Mouse (Mus musculus) stomach, postnatal 0 days (tissue): ENCODE measurements around the gene Fam149a. TPM values are rescaled to one million over a fixed set of nuclear protein-coding genes. Genes with fewer than 3 reads are reported as not detected.

Experiments
- ATAC-seq: fragments of 200-750 bp; cut with Nextera tagmentation; 2 replicates; pipeline ENCODE4 v1.8.0; 2017; ENCODE audit not compliant: low FRiP score, low TSS enrichment
- DNase-seq: peaks from one replicate; pipeline ENCODE4 v3.0.0-alpha.2; 2016; ENCODE audit warnings: low spot score
- H3K27ac ChIP-seq: fragments of 300-500 bp; sonication (generic); replicated peaks from 2 replicates; pipeline ENCODE4 v1.5.1; 2014; ENCODE audit warnings: mild to moderate bottlenecking, control low read depth
- H3K27me3 ChIP-seq: fragments of 300-500 bp; sonication (generic); 2 replicates; pipeline ENCODE4 v1.6.1; 2014; ENCODE audit warnings: low read length; ENCODE audit not compliant: control insufficient read depth, insufficient read depth
- H3K36me3 ChIP-seq: fragments of 300-500 bp; sonication (generic); 2 replicates; pipeline ENCODE4 v1.6.1; 2014; ENCODE audit warnings: low read length, mixed read lengths; ENCODE audit not compliant: control insufficient read depth, insufficient read depth
- H3K4me1 ChIP-seq: fragments of 300-500 bp; sonication (generic); replicated peaks from 2 replicates; pipeline ENCODE4 v1.6.1; 2014; ENCODE audit warnings: antibody characterized with exemption; ENCODE audit not compliant: control insufficient read depth, insufficient read depth
- H3K4me2 ChIP-seq: fragments of 300-500 bp; sonication (generic); replicated peaks from 2 replicates; pipeline ENCODE4 v1.6.1; 2014; ENCODE audit warnings: low read depth, mild to moderate bottlenecking, control low read depth, moderate library complexity
- H3K4me3 ChIP-seq: fragments of 300-500 bp; sonication (generic); 2 replicates; pipeline ENCODE4 v1.5.1; 2014; ENCODE audit warnings: low read depth, low read length, control low read depth
- H3K9ac ChIP-seq: fragments of 300-500 bp; sonication (generic); 2 replicates; pipeline ENCODE4 v1.6.1; 2014; ENCODE audit warnings: mild to moderate bottlenecking, low read length, control low read depth, mixed read lengths
- H3K9me3 ChIP-seq: fragments of 300-500 bp; sonication (generic); 2 replicates; pipeline ENCODE4 v1.6.1; 2016; ENCODE audit warnings: low read length; ENCODE audit not compliant: control insufficient read depth
- CTCF ChIP-seq: IDR thresholded peaks from 2 replicates; pipeline ENCODE4 v1.5.1; 2016; ENCODE audit warnings: antibody characterized with exemption, low read depth, mild to moderate bottlenecking, moderate library complexity
- EP300 ChIP-seq: optimal IDR thresholded peaks from 2 replicates; pipeline ENCODE3; 2016; ENCODE audit warnings: antibody characterized with exemption
- WGBS: fragments of 180-500 bp; shearing (Covaris S2); extraction: QIAGEN DNeasy Blood & Tissue Kit; methylation state at CpG from one replicate; pipeline ENCODE4 v1.1.7; 2014; 5-methylcytosine and 5-hydroxymethylcytosine counted together
- polyA plus RNA-seq: library from polyadenylated mRNA; unstranded; fragments of >200 nt; fragmentation: Nextera tagmentation; extraction: Ambion mirVana; gene quantifications from 2 replicates; pipeline ENCODE4 v1.2.1, GENCODE M21; 2015

Gene Fam149a
- polyA plus RNA-seq, 1 experiment from 2014 or later: 15.9 TPM

- H3K4me3 ChIP-seq: no peak overlapping the region
- no peak for TF ChIP-seq EP300
- TF ChIP-seq CTCF: peak; percentile 72
- 71% methylated on average over 6 of the region's 6 CpGs for WGBS
- H3K9ac ChIP-seq: no peak overlapping the region
- H3K4me1 ChIP-seq: no peaks in the 10 kb centered on the region
- peak; percentile 40 for DNase-seq
- no peaks in the 10 kb centered on the region for H3K9me3 ChIP-seq
- H3K4me2 ChIP-seq: no peak overlapping the region
- no peak for ATAC-seq
- H3K27ac ChIP-seq: no peak overlapping the region
- H3K27me3 ChIP-seq: no peaks in the 10 kb centered on the region
- no peaks in the 10 kb centered on the region for H3K36me3 ChIP-seq
These were observed 19.8 kb downstream of the Fam149a start for GRCm38 (mm10) chr8:45362323-45362722.

- no peak overlapping the region for H3K27ac ChIP-seq
- no peak overlapping the region; the same call in 1 of the 2 replicates for H3K4me2 ChIP-seq
- WGBS: 75% methylated on average over 6 of the region's 6 CpGs
- no peaks in the 10 kb centered on the region for H3K36me3 ChIP-seq
- TF ChIP-seq EP300 (no peak), CTCF (peak; percentile 52)
- no peak overlapping the region for H3K4me3 ChIP-seq
- no peaks in the 10 kb centered on the region for H3K9me3 ChIP-seq
- no peak for ATAC-seq
- H3K9ac ChIP-seq: peak overlapping the region; percentile 80; the same call in 1 of the 2 replicates
- no peaks in the 10 kb centered on the region for H3K4me1 ChIP-seq
- peak; percentile 26 for DNase-seq
- no peaks in the 10 kb centered on the region for H3K27me3 ChIP-seq
These were observed 22.9 kb downstream of the Fam149a start for GRCm38 (mm10) chr8:45359091-45359605.

- Histone ChIP-seq H3K4me3 (peak overlapping the region; percentile 70), H3K4me2 (peak overlapping the region; percentile 98), H3K27ac (peak overlapping the region; percentile 73), H3K36me3 (no peaks in the 10 kb centered on the region), H3K9ac (peak overlapping the region; percentile 80), H3K9me3 (no peaks in the 10 kb centered on the region), H3K27me3 (no peaks in the 10 kb centered on the region), H3K4me1 (no peaks in the 10 kb centered on the region)
- WGBS: 2% methylated on average over 45 of the region's 49 CpGs
- ATAC-seq: peak; percentile 72
- peak; percentile 63 for DNase-seq
- TF ChIP-seq CTCF (peak; percentile 3; the same call in 1 of the 2 replicates), EP300 (no peak)
These were observed 23.8 kb downstream of the Fam149a start for GRCm38 (mm10) chr8:45358132-45358918.

GRCm38 (mm10) chr8:45355809-45356208, 26.3 kb downstream of the Fam149a start:
- ATAC-seq (no peak), DNase-seq (no peak)
- Histone ChIP-seq H3K4me3 (no peak overlapping the region), H3K4me2 (no peak overlapping the region), H3K4me1 (no peaks in the 10 kb centered on the region), H3K27ac (no peak overlapping the region), H3K27me3 (no peaks in the 10 kb centered on the region), H3K9ac (no peak overlapping the region), H3K36me3 (no peaks in the 10 kb centered on the region), H3K9me3 (no peaks in the 10 kb centered on the region)
- TF ChIP-seq CTCF (no peak), EP300 (no peak)
- WGBS: 68% methylated on average over 6 of the region's 6 CpGs

- 16% methylated on average over 6 of the region's 6 CpGs for WGBS
- no peak overlapping the region for H3K9ac ChIP-seq
- H3K27ac ChIP-seq: no peak overlapping the region
- ATAC-seq (peak; percentile 65; the same call in 1 of the 2 replicates), DNase-seq (peak; percentile 87)
- no peaks in the 10 kb centered on the region for H3K27me3 ChIP-seq
- H3K4me2 ChIP-seq: no peak overlapping the region
- H3K36me3 ChIP-seq: no peaks in the 10 kb centered on the region
- no peaks in the 10 kb centered on the region for H3K4me1 ChIP-seq
- TF ChIP-seq EP300: no peak
- TF ChIP-seq CTCF: peak; percentile 99
- H3K9me3 ChIP-seq: no peaks in the 10 kb centered on the region
- H3K4me3 ChIP-seq: no peak overlapping the region
These were observed 37.1 kb downstream of the Fam149a start for GRCm38 (mm10) chr8:45345031-45345430.

- no peak for ATAC-seq
- WGBS: 94% methylated on average over 8 of the region's 8 CpGs
- H3K4me1 ChIP-seq: no peaks in the 10 kb centered on the region
- no peaks in the 10 kb centered on the region for H3K9me3 ChIP-seq
- no peak overlapping the region for H3K9ac ChIP-seq
- H3K27me3 ChIP-seq: no peaks in the 10 kb centered on the region
- H3K27ac ChIP-seq: no peak overlapping the region
- no peaks in the 10 kb centered on the region for H3K36me3 ChIP-seq
- no peak overlapping the region for H3K4me3 ChIP-seq
- no peak overlapping the region for H3K4me2 ChIP-seq
- TF ChIP-seq CTCF (no peak), EP300 (no peak)
- DNase-seq: no peak
These were observed 37.8 kb downstream of the Fam149a start for GRCm38 (mm10) chr8:45344298-45344697.
